Mouse (Mus musculus) gastrocnemius, adult 8-10 months (tissue): ENCODE data around the gene Rsph14. TPM values are rescaled to one million over a fixed set of nuclear protein-coding genes. Genes with fewer than 3 reads are reported as not detected.

Experiments
- DNase-seq, 2 experiments: peaks; one replicate each; pipeline ENCODE4 v3.0.0; 2022; ENCODE audit warnings: low spot score in 2 of 2
- total RNA-seq, 4 experiments: library from RNA; stranded (reverse); gene quantifications; 2 replicates each; pipeline ENCODE4 v1.2.4; 2022

Rsph14 gene
- total RNA-seq, 4 experiments from 2014 or later, result not detected

DNA sequence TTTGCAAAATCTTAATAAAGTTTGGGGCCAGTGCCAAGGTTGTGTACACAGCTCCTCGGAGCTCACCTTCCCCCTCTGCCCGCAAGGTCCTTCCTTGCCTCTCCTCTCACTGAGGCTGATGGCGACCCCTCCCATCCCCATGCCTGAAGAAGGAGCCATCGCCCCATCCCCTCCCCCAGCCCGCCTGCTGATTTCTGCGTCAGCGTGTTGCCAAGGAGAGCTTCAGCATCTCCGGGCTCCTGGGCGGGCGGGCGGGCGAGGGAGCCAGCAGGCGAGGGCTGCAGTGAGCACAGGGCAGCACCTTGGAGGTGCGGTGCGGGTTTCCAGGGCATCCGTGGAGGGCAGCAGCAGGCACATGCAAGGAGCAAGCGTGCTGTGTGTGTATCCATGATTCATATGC, 37.0 kb downstream of the Rsph14 start:
- no peak for DNase-seq

GRCm38 (mm10) chr10:74994863-74995262, 37.5 kb downstream of the Rsph14 start:
- DNase-seq, result no peak

- DNase-seq, result no peak
Observed at GRCm38 (mm10) chr10:74990584-74991322, 41.6 kb downstream of the Rsph14 start.

GRCm38 (mm10) chr10:74989814-74990213, 42.6 kb downstream of the Rsph14 start:
- no peak for DNase-seq

GRCm38 (mm10) chr10:74987698-74988470, 44.5 kb downstream of the Rsph14 start:
- DNase-seq, result no peak

DNA sequence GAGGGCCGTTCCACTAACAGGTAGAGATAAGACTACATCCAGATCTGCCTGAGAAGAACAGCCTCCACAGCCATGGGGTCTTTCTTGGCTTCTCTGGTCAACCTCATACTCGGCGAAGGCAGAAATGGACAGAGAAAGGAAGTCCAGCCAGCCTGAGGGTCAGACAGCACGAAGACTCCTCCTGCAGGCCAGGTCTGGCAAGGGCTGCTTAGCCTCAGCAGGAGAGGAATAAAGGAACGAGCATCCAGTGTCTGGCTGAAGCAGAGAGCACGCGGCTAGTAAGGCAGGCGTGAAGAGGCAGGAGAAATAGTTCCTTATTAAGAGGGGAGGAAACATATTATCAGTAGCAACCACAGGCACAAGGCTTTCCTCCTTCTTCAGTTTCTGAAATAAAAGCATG, 49.2 kb downstream of the Rsph14 start:
- DNase-seq, result no peak

DNA sequence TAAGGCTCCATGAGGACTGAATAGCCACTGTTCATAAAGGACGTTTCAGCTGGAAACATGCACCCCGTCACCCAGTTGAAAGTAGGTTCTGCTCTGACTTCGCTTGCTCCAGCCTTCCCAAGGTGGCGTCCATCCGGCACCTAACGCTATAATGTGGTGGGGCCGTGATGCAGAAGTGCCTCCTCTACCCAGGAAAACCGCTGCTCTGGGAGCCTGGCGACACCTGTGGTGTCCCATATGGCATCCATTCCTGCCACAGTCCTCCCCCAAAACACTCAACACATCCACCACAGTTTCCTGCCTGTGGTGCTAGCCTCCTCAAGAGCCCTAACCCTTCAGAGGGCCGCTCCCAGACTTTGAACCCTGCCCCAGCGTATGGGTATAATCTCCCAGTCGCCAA, 51.2 kb downstream of the Rsph14 start:
- DNase-seq, result no peak

DNA sequence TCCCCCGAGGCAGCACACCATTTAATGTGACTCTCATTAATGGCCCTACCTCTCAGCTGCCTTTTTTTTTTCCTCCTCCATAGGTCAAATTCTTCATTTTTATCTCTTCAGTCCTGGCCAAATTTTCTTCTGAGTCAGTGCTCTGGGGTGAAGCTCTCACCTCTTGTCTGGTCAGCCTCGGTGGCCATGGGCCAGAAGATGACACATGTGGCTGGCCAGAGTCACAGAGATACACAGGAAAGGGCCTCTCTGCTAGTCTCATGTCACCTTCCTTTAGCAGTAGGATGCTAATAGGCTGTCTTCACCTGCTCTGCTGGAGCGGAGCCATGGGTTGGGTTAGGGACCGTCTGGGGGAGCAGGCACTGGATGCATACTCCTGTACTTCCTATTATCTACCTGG, 54.3 kb downstream of the Rsph14 start:
- DNase-seq, result no peak

DNA sequence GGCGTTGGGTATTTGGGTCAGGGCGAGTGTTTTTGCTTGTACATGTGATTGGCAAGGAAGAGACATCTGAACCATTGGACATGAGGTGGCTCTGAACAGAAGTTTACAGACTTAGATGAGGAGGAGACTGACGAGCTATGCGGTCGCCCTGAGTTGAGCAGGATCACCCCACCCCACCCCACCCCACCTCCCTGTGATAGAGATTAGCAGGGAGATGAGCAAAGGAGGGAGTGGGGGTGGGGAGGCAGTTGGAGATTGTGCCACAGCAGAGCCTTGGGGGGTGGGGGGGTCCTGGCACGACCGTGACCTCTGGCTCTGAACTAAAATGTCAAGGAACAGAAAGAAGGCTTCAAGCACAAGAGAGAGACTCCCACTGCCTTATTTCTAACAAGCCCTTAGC, 56.0 kb downstream of the Rsph14 start:
- no peak for DNase-seq

- DNase-seq, result no peak
Observed at GRCm38 (mm10) chr10:74975626-74976025, 56.8 kb downstream of the Rsph14 start.

DNA sequence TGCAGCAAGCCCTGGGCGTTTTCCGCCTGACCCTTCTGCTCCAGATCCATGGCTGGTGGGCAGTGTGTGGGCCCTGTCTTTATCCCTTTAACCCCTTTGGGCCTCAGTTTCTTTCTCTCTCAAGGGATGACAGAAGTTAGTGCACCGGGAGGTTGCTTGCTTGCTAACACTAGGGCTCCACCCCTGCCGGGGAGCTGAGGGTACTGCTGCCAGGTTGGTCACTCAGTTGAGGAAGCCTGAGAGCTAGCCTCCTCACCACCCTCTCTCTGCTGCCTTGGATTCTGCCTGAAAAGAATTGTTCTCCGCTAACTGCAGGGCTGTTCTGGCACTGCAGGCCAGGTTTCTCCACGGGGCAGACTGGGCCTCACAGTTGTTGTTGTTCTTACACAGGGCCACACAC, 59.4 kb downstream of the Rsph14 start:
- DNase-seq, result no peak

DNA sequence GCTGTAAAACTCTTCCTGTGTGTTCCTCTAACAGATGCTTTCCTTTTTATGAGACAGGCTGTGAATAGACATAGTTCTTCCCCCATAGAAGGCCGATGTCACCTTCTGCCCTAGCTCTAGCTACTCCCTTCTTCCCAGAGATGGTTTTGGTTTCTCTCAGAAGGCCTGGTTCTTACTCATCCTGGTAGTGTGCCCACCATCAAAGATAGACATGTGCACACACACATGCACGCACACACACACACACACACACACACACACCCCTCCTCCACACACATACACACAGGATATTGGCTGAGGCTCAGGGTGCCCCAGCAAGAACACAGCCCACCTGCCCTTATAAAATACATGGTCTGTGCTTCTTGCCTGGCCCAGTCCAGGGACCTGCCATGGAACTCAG, 63.1 kb downstream of the Rsph14 start:
- DNase-seq, result no peak

- no peak for DNase-seq
Observed at GRCm38 (mm10) chr10:74967651-74968267, 64.6 kb downstream of the Rsph14 start.

DNA sequence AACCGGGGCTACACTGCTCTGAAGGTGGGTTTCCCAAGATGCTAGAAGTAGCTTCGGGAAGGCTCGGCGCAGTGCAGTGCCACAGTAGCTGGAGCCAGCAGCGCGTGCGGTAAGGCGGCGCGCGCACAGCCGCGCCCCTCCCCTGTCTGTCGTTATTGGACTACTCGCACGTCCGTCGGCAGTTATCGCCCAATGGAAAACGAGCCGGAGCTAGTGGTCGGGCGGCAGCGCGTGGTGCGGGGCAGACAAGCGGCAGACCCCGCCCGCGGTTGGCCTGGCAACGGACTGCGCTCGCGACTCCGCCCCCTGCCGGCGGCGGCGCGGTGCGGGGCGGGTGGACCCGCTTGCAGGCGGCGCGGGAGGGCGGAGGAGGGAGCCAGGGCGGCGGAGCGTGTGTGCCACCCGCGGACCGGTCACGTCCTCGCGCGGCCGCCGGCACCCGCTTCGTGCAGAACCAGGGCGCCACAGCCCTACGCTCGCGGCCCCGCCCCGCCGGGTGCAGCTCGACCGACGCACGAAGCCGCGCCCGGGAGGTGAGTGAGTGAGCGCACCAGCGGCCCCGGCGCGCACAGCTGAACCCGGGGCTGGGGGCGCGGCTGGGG, 65.4 kb downstream of the Rsph14 start, which contains the start of gene Gnaz:
Gene Gnaz (plus strand): TSS at position 328 of the 602 bp plus-strand sequence.
- DNase-seq, result peak; percentile 90 to 94

GRCm38 (mm10) chr10:74964380-74964779, 68.0 kb downstream of the Rsph14 start:
- DNase-seq, result no peak

DNA sequence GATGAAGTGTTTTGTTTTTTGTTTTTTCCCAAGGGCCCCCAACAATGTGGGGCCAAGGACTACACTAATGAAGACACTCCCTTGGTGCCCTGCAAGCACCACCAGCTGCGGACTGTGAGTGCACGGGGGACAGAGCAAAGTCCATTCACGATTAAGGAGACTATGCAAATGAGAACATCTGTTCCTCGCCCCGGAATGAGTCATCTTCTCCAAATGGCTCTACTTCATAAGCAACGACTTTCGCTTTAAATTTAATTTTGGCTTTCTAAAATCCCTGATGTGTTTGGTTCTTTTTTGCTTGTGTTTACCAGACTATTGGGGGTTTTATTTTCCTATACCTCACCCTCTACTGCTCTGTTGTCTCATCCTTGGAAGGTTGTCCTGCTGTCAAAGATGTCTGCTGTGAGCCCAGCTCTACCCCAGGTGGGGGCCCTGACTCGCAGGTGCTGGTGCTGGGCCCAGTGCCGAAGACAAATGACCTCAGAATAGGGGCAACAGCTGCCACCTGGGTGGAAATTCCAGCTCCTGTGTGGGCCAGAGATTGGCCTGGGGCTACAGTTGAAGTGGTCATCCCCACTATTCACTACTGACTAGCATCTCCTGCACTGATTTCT, 79.4 kb downstream of the Rsph14 start:
- no peak for DNase-seq

- no peak for DNase-seq
Observed at GRCm38 (mm10) chr10:74940795-74941194, 91.6 kb downstream of the Rsph14 start.

- DNase-seq, result no peak
Observed at GRCm38 (mm10) chr10:74939300-74939699, 93.1 kb downstream of the Rsph14 start.

- DNase-seq, result no peak
Observed at GRCm38 (mm10) chr10:74938410-74938809, 94.0 kb downstream of the Rsph14 start.

DNA sequence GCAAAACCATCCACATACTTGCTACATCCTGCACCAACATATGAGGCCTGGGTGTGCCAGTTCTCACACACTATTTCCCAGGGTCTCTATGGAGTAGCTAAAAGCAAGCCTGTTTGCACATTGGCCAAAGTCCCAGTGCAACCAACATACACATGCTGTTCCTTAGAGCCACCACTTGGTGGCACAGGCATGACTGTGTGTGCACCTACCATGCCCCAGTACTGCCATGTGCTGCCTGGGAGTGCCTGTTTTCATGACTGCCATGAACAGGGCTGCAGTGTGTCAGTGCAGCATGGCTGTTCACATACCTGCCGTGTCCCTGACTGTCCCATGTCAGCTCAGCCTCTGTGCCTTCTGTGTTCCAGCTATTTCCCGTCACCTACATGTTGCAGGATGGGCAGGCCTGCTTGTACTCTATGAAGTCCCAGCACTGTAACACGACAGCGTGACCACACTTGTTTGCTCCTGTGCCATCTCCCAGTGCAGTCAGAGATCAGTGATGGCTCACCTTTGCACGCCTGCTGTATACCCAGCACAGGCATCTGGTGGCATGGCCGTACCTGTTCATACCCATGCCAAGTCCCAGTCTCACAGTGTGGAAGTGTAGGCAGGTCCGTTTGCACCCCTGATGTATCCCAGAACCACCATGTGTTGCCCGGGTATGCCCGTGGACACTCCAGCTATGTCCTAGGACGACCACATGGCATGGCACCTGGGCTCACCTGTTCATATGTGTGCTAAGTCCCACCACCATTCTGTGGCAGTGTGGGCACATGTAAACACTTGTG, 95.2 kb downstream of the Rsph14 start:
- no peak for DNase-seq

- DNase-seq, result no peak
Observed at GRCm38 (mm10) chr10:74935016-74935415, 97.4 kb downstream of the Rsph14 start.
